Mouse (Mus musculus): ENCODE data around the gene Slbp.

Slbp gene

DNA sequence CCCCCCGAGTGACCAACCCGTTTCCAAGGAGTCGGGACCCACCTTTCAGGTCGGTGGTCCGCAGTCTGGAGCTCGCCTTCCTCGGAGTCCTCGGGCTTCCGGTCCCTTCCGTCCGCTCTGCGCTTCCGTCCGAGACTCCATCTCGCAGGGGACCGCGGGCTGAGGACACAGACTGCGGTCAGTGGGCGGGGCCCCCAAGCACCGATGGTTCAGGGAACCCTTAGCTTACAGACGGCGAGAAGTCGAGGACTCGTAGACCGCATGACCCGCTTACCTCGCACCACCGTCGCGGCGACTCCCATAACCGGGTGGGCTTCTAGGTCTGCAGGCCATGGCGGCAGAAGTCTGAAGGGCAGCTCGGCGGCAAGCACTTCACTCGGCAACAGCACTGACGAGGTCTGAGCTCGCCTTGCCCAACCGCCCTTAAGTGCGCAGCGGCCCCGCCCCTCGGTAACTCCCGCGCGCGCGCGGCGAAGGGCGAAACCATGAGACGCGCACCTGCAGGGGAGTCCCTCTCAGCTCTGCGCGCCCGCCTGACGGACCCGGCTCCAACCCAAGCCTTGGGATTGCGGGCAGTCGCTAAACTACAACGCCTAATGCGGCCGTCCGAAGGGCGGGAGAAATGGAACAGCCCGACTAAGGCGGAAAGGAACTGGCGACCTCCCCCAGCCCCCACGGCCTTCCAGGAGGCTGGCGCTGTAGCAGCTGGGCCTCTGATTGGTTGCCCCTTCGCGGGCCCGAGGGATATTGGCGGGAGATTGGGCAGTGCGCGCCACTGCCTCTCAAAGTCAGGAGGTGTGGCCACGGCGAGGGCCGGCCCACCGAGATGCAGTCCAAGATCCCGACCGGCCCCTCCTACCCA lies at the start of gene Slbp:
Gene Slbp (minus strand): TSS at position 654 of the 862 bp plus-strand sequence.
- DNase-seq = peak; percentile 98

DNA sequence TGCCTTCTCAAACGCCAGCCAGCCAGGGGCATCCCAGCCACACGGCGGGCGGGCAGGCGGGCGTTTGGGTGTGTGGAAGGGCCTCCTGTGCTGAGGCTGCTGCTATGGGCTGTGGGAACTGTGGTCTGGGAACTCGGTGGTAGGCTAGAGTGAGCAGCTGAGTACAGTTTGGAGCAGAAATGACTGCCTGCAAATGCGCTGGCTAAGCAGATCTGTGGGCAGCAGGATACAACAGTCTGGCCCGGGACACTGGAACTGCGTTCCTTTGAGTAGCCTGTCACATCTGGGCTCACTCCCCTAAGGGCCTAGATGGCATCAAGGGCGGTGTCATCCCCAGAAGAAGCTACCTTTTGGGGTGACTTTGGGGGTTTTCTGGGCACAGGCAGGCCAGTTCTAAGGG lies 49.5 kb upstream of the Slbp start:
- DNase-seq = no peak

GRCm38 (mm10) chr5:33700010-33700409 lies 47.6 kb upstream of the Slbp start:
- DNase-seq = no peak

DNA sequence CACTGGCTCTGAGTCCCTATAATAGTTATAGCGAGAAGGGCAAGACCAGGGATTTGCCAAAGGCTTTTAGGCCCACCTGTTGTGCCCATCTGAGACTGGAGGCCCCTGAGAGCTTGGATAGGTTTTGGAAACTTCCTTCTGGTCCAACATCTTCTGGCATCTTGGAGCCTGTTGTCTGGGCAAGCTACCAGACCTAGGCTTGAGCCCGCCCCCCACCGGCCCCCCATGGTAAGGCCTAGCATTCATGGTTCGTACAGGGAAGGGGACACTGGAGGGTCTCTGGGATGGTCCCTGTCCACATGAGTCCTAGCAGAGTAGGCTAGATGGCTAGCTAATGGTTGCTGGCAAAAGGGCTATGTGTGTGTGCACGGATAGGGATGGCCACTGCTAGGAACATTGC lies 46.3 kb upstream of the Slbp start:
- DNase-seq = no peak

- DNase-seq = no peak
These were observed 45.7 kb upstream of the Slbp start for GRCm38 (mm10) chr5:33697947-33698512.

DNA sequence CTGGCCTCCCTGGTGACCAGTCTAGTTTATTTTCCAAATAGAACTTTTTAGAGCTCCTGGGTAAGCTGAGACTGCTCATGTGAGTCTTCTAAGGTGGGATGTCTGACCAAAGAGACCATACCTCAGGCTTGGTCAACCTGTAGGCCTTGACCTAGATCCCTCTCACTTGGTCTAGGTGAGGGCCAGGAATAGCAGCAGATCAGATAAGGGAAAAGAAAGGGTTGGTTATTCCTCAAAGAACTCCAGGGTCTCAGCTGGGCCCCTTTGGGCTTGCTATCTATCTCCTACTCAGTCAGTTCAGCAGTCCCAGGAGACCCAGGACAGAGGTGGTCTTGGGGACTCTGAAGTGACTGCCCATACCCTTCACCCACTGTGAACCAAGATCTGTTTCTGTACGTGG lies 45.2 kb upstream of the Slbp start:
- no peak for DNase-seq

DNA sequence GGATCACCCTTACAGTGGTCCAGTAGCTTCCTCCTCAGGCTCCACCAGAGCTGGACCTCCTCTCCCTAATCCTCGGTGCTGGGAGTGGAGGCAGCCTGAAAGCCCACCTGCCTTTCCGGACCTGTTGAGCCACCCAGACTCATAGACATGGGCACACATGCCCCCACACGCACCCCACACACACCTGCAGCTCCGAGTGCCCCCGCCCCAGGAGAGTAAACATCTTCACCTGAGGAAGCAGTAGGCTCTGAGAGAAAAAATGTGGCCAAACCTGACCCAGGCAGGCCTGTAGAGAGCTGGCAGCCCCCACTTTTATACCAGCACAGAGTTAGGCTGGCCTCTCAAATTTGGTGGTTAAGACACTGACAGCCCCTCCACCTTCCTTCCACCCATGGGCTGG lies 44.1 kb upstream of the Slbp start:
- no peak for DNase-seq

GRCm38 (mm10) chr5:33695718-33696121 lies 43.3 kb upstream of the Slbp start:
- DNase-seq = no peak

DNA sequence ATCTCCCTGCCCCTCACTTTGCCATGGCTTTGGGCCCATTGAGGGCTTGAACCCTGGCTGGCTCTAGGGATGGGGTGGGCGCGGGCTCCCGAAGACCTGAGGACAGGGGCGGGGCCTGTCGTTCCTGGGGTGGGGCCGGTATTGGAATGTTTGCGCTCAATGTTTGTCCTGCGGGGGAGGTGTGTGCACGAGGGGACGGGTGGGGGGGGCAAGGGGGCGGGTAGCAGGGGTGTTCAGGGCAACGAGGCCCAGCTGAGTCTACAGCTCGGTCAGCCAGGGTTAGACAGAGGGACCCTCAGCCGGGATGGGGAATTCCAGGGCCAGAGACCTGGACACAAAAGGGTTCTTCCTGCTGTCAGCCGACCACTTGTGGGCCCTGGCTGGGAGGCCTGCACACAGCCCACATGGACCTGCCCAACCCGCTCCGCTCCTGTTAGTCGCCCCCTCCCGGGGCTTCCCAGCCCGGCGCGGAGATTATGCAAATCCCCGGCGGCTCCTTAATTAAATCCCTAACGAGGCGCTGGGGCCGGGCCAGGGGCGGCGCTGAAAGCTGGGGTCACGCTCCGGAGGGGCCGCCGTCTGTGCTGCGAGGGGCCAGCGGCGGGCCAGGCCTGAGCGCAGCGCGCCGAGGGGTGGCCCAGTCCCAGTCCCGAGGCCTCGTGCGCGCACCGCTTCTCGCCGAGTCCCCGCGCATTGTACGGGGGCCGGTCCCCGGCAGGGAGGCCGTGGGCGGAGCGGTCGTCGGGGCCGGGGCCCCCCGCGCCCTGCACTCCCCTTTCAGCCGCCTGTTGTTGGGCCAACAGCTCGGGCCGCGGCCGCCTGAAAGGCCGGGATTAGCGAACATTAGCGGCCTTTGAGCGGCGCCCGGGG lies 42.7 kb upstream of the Slbp start:
- peak; percentile 52 for DNase-seq

DNA sequence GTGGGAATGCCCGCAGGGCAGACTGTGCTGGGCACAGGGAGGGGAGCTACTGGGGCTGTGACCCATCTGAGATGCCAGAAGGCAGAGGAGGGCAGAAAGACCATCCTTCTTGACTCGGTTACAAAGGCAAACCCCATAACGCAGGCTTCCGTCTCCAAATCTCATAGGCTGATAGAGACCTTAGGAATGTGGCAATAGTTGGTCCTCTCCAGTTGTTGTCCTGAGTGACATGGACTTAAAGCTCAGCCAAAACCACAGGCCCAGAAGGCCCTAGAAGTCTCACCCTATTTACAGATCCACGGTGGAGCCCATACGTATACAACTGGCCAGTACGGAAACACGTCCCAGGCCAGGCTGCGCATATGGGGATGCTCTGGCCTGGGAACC lies 42.1 kb upstream of the Slbp start:
- no peak for DNase-seq

DNA sequence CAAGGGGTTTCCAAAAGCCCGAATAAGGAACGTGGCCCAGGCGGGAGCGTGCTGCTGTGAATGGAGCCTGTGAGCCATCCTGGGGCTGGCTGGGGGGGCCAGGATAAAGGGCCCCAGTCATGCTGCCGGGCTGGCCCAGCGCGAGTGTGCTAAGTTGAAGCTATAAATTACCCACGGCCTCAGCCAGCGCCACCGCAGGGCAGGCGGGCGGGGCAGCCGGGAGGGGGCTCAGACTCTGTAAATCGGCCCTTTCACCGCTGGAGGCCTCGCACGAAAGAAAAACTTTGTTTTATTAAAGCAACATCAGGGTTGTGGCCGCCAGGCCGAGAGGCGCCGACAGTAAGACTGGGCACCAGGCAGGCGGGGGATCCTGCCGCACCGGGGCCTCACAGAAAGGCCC lies 40.0 kb upstream of the Slbp start:
- peak; percentile 34 for DNase-seq

- DNase-seq = no peak
These were observed 37.7 kb upstream of the Slbp start for GRCm38 (mm10) chr5:33689852-33690645.

DNA sequence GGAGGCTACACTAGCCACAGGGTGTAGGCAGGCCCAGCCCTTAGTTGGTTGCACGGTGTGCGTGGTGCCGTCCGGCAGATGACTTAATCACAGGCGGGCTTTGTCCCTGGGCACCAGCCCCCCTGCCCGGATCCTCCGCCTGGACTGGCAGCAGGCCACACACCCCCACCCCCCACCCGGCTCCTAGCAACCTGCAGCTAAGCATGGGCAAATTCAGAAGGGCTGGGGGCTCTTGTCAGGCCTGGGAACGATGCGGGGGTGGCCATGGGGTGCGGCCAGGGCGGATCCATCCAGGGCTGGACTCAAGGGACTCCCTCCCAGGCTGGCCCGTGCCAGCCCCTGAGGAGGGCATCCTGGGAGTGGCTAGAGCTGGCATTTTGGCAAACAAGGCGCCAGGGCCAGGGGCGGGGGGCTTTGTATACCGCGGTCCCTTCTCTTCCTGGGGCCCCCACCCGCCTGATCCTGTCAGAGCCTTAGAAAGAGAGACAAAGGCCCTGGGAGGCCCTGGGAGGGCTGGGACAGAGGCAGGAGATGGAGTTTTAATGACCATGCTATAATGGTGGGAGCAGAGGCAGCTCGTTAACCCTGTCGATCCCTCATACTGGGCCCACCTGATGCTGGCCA lies 37.0 kb upstream of the Slbp start:
- DNase-seq = no peak

DNA sequence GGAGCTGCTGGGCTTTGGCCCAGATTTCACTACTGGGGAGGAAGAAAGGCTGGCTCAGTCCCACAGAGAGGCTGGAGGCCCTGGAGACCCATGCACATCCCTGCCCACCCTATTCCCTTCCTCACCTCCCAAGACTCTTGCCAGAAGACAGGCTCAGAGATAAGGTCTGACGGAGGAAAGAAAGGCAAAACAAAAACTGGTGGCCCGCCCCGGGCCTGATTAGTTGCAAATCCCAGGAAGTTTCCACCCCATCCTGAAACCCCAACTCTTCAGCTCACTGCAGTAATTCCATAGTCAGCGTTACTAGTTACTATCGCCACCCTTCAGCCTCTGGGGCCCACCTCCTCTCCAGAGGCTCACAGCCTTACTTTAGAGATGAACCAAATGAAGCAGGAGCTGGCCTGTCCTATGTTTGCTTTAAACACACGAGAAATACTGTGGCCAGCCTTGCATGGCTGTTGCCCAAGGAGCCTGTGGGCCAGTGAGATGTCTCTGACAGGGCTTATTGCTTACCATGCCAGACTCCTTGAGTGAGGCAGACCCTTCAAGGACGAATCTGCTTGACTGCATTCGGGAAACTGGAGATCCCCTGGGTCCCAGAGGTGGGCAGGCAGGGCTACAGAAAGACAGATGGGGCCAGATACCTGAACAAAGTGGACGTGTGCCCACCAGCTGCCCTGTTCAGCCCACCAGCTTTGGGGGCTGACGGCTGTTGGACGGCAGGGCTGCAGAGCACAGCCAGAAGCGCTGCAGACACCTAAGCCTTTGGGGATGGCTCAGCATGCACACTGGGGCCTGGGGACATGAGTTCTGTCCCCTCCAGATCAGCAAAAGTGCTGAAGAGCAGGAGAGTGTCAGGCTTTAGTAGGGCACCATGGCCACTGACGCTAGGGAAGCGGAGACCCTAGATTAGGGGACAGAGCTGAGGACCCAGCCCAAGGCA lies 36.2 kb upstream of the Slbp start:
- no peak for DNase-seq

GRCm38 (mm10) chr5:33687142-33687541 lies 34.8 kb upstream of the Slbp start:
- DNase-seq = no peak

GRCm38 (mm10) chr5:33684932-33685331 lies 32.6 kb upstream of the Slbp start:
- DNase-seq = no peak

DNA sequence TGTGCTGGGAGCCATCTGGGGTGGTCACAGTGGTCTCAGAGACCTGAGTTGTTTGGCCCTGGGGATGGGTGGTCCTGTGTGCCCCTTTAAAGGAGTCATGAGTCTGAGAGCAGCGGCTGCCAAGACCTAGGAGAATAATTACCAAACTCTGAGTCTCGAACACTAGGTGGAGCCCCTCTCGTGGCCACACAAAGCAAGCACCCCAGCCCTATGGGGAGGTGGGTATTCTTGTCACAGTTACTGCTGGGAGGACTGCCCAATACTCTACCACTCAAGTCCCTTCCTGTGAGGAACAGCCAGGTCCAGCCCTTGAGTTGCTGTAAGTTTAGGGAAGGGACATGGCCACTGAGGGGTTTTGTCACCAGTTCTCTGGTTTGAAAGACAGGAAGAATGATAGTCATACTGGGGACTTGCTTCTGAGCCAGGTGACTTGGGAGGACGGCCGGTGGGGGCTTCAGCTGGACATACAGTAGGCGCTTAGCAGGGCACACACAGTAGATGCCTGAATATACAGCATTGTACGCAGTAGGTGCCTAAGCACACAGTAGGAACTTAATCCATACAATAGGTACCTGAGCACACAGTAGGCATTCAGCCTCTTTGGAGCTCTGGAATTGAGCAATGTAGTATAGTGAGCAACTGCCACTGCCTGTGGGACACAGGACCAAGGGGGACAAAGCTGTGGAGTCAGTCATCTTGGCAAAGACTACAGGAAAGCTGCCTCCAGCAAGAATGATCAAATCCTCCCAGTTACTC lies 31.7 kb upstream of the Slbp start:
- DNase-seq = no peak

DNA sequence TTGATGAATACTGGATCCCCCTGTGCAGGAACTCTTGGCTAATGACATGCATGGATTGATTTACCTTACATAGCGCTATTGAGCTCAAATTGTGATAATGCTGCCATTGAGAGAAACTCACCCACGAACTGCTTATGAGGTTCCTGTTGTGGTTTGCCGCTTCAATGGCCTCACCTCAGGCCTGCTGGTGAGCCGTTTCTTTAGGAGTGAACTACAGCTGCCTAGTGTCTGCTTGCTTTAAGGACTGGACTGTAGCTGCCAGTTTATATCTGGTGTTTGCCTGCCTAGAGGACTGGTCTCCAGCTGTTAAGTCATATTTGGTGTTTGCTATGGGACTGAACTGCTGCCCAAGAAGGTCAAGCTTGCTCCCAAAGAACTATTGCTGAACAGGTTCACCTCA lies 30.6 kb upstream of the Slbp start:
- no peak for DNase-seq

GRCm38 (mm10) chr5:33681611-33682388 lies 29.4 kb upstream of the Slbp start:
- DNase-seq = peak; percentile 67

GRCm38 (mm10) chr5:33681044-33681443 lies 28.7 kb upstream of the Slbp start:
- DNase-seq = no peak
